Mouse (Mus musculus): ENCODE data around the gene Lrwd1. TPM values are rescaled to one million over a fixed set of nuclear protein-coding genes. Genes with fewer than 3 reads are reported as not detected.

Lrwd1 gene
- polyA plus RNA-seq, 1 experiment from 2014 or later = 48.1 TPM

DNA sequence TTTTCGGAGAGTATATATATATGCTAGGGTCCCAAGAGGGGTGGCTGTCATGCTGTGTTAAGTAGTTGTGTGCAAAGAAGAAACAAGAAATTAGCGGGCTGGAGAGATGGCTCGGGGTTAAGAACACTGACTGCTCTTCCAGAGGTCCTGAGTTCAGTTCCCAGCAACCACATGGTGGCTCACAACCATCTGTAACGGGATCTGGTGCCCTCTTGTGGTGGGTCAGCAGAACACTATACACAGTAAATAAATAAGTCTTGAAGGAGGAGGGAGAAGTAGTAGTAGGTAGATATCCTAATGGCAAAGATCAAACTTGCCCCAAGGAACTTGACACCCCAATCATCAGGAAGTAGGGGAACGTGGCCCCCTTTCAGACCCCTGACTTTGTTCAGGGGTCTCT lies 6.9 kb upstream of the Lrwd1 start:
- Histone ChIP-seq H3K27me3 (ENCODE audit: control insufficient read depth, insufficient read depth, low read length) (no peaks in the 10 kb centered on the region), H3K9me3 (ENCODE audit: control insufficient read depth, low read length) (no peaks in the 10 kb centered on the region), H3K4me3 (ENCODE audit: low read depth, low read length) (no peak overlapping the region), H3K27ac (ENCODE audit: low read depth, low read length) (no peak overlapping the region), H3K4me1 (replicated peaks; ENCODE audit: control insufficient read depth, insufficient read depth, low read length) (no peaks in the 10 kb centered on the region), H3K4me2 (ENCODE audit: low read depth, low read length, severe bottlenecking) (no peak overlapping the region), H3K9ac (ENCODE audit: low read length) (no peak overlapping the region), H3K36me3 (ENCODE audit: control insufficient read depth, insufficient read depth, low read length) (peaks cover 3% of the 10 kb centered on the region; the same call in 1 of the 2 replicates)
- no peak for DNase-seq (ENCODE audit: low spot score)
- no peak for ATAC-seq (replicated peaks; ENCODE audit: low FRiP score)
- 80% methylated on average over 5 of the region's 5 CpGs for WGBS

GRCm38 (mm10) chr5:136140057-136140482 lies 4.2 kb upstream of the Lrwd1 start:
- Histone ChIP-seq H3K27ac (ENCODE audit: low read depth, low read length) (no peak overlapping the region), H3K9ac (ENCODE audit: low read length) (no peak overlapping the region)
- 95% methylated on average over 10 of the region's 10 CpGs for WGBS

GRCm38 (mm10) chr5:136139393-136139792 lies 3.5 kb upstream of the Lrwd1 start:
- Histone ChIP-seq H3K9me3 (ENCODE audit: control insufficient read depth, low read length) (no peaks in the 10 kb centered on the region), H3K4me3 (ENCODE audit: low read depth, low read length) (no peak overlapping the region), H3K27me3 (ENCODE audit: control insufficient read depth, insufficient read depth, low read length) (no peaks in the 10 kb centered on the region), H3K4me2 (ENCODE audit: low read depth, low read length, severe bottlenecking) (no peak overlapping the region), H3K4me1 (replicated peaks; ENCODE audit: control insufficient read depth, insufficient read depth, low read length) (no peaks in the 10 kb centered on the region; the same call in 1 of the 2 replicates), H3K27ac (ENCODE audit: low read depth, low read length) (no peak overlapping the region), H3K9ac (ENCODE audit: low read length) (no peak overlapping the region), H3K36me3 (ENCODE audit: control insufficient read depth, insufficient read depth, low read length) (peaks cover 3% of the 10 kb centered on the region; the same call in 1 of the 2 replicates)
- ATAC-seq (replicated peaks; ENCODE audit: low FRiP score) (no peak), DNase-seq (ENCODE audit: low spot score) (no peak)
- WGBS = 91% methylated on average over 13 of the region's 13 CpGs

More at GRCm38 (mm10) chr5:136140057-136140482, 4.2 kb upstream of the Lrwd1 start:
- peaks cover 3% of the 10 kb centered on the region; the same call in 1 of the 2 replicates for H3K36me3 ChIP-seq (ENCODE audit: control insufficient read depth, insufficient read depth, low read length)
- H3K27me3 ChIP-seq (ENCODE audit: control insufficient read depth, insufficient read depth, low read length) = no peaks in the 10 kb centered on the region
- no peak for ATAC-seq (replicated peaks; ENCODE audit: low FRiP score)
- no peak overlapping the region for H3K4me2 ChIP-seq (ENCODE audit: low read depth, low read length, severe bottlenecking)
- H3K4me1 ChIP-seq (replicated peaks; ENCODE audit: control insufficient read depth, insufficient read depth, low read length) = no peaks in the 10 kb centered on the region; the same call in 1 of the 2 replicates
- no peaks in the 10 kb centered on the region for H3K9me3 ChIP-seq (ENCODE audit: control insufficient read depth, low read length)
- no peak overlapping the region for H3K4me3 ChIP-seq (ENCODE audit: low read depth, low read length)
- DNase-seq (ENCODE audit: low spot score) = no peak

GRCm38 (mm10) chr5:136137658-136138274 lies 1.9 kb upstream of the Lrwd1 start:
- Histone ChIP-seq H3K4me3 (ENCODE audit: low read depth, low read length) (no peak overlapping the region), H3K36me3 (ENCODE audit: control insufficient read depth, insufficient read depth, low read length) (peaks cover 3% of the 10 kb centered on the region; the same call in 1 of the 2 replicates), H3K9me3 (ENCODE audit: control insufficient read depth, low read length) (no peaks in the 10 kb centered on the region), H3K27ac (ENCODE audit: low read depth, low read length) (no peak overlapping the region), H3K9ac (ENCODE audit: low read length) (no peak overlapping the region), H3K4me2 (ENCODE audit: low read depth, low read length, severe bottlenecking) (no peak overlapping the region), H3K4me1 (replicated peaks; ENCODE audit: control insufficient read depth, insufficient read depth, low read length) (no peaks in the 10 kb centered on the region; the same call in 1 of the 2 replicates), H3K27me3 (ENCODE audit: control insufficient read depth, insufficient read depth, low read length) (no peaks in the 10 kb centered on the region)
- no peak for ATAC-seq (replicated peaks; ENCODE audit: low FRiP score)
- WGBS = 75% methylated on average over 13 of the region's 13 CpGs
- DNase-seq (ENCODE audit: low spot score) = peak; percentile 74

DNA sequence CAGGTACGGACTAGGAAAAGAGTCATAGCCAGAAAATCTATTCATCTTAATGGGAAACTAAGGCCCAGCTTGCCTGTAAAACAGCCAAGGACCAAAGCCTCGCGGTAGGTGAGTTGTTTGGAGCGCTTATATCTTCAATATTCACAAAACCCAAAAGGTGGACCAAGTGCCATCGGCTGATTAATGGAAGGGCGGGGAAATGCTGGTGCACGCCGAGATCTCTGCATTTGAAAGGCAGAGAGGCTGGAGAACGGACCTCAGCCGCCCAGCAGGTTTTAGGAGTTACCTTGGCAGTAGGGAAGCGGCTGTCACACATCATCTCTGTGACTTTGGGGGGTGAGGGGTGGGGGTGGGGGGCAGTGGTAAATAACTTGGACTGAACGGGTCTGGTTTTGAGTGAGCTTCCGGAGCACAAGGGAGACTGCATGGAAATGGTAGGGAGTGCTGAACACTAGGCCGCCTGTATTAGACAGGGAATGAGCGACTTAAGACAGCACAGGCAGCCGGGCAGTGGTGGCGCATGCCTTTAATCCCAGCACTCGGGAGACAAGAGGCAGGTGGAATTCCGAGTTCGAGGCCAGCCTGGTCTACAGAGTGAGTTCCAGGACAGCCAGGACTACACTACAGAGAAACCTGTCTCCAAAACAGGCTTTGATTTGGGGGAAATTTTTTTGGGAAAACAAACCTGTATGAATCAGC lies 567 bp upstream of the Lrwd1 start:
- 7% methylated on average over 20 of the region's 20 CpGs for WGBS
- no peak for DNase-seq (ENCODE audit: low spot score)
- H3K4me3 ChIP-seq (ENCODE audit: low read depth, low read length) = peak overlapping the region; percentile 66

GRCm38 (mm10) chr5:136122165-136122564 lies 13.7 kb downstream of the Lrwd1 start:
- H3K27me3 ChIP-seq (ENCODE audit: control insufficient read depth, insufficient read depth, low read length) = no peaks in the 10 kb centered on the region
- H3K4me2 ChIP-seq (ENCODE audit: low read depth, low read length, severe bottlenecking) = no peak overlapping the region
- WGBS = 94% methylated on average over 10 of the region's 10 CpGs
- peaks cover 5% of the 10 kb centered on the region for H3K4me1 ChIP-seq (replicated peaks; ENCODE audit: control insufficient read depth, insufficient read depth, low read length)
- no peak for ATAC-seq (replicated peaks; ENCODE audit: low FRiP score)
- H3K9ac ChIP-seq (ENCODE audit: low read length) = no peak overlapping the region
- no peak for DNase-seq (ENCODE audit: low spot score)
- peaks cover 21% of the 10 kb centered on the region for H3K36me3 ChIP-seq (ENCODE audit: control insufficient read depth, insufficient read depth, low read length)
- H3K4me3 ChIP-seq (ENCODE audit: low read depth, low read length) = no peak overlapping the region
- no peak overlapping the region for H3K27ac ChIP-seq (ENCODE audit: low read depth, low read length)
- H3K9me3 ChIP-seq (ENCODE audit: control insufficient read depth, low read length) = no peaks in the 10 kb centered on the region

More for the DNA sequence above, 567 bp upstream of the Lrwd1 start:
- H3K4me2 ChIP-seq (ENCODE audit: low read depth, low read length, severe bottlenecking) = peak overlapping the region; percentile 75
- no peaks in the 10 kb centered on the region for H3K9me3 ChIP-seq (ENCODE audit: control insufficient read depth, low read length)
- H3K9ac ChIP-seq (ENCODE audit: low read length) = peak overlapping the region; percentile 80
- no peaks in the 10 kb centered on the region for H3K27me3 ChIP-seq (ENCODE audit: control insufficient read depth, insufficient read depth, low read length)
- H3K4me1 ChIP-seq (replicated peaks; ENCODE audit: control insufficient read depth, insufficient read depth, low read length) = no peaks in the 10 kb centered on the region; the same call in 1 of the 2 replicates
- H3K27ac ChIP-seq (ENCODE audit: low read depth, low read length) = no peak overlapping the region
- no peak for ATAC-seq (replicated peaks; ENCODE audit: low FRiP score)
- H3K36me3 ChIP-seq (ENCODE audit: control insufficient read depth, insufficient read depth, low read length) = peaks cover 3% of the 10 kb centered on the region; the same call in 1 of the 2 replicates

GRCm38 (mm10) chr5:136116784-136117112 lies 19.1 kb downstream of the Lrwd1 start:
- ATAC-seq (replicated peaks; ENCODE audit: low FRiP score) = peak; percentile 47; the same call in 1 of the 2 replicates
- Histone ChIP-seq H3K9ac (ENCODE audit: low read length) (peak overlapping the region; percentile 85), H3K4me1 (replicated peaks; ENCODE audit: control insufficient read depth, insufficient read depth, low read length) (peaks cover 7% of the 10 kb centered on the region), H3K27ac (ENCODE audit: low read depth, low read length) (0 out of 2 replicates have a peak overlapping the region, but pooled peaks have one; percentile 20), H3K4me2 (ENCODE audit: low read depth, low read length, severe bottlenecking) (peak overlapping the region; percentile 81), H3K4me3 (ENCODE audit: low read depth, low read length) (peak overlapping the region; percentile 91), H3K9me3 (ENCODE audit: control insufficient read depth, low read length) (no peaks in the 10 kb centered on the region), H3K27me3 (ENCODE audit: control insufficient read depth, insufficient read depth, low read length) (no peaks in the 10 kb centered on the region), H3K36me3 (ENCODE audit: control insufficient read depth, insufficient read depth, low read length) (peaks cover 5% of the 10 kb centered on the region)
- 0% methylated on average over 22 of the region's 22 CpGs for WGBS
- DNase-seq (ENCODE audit: low spot score) = no peak

DNA sequence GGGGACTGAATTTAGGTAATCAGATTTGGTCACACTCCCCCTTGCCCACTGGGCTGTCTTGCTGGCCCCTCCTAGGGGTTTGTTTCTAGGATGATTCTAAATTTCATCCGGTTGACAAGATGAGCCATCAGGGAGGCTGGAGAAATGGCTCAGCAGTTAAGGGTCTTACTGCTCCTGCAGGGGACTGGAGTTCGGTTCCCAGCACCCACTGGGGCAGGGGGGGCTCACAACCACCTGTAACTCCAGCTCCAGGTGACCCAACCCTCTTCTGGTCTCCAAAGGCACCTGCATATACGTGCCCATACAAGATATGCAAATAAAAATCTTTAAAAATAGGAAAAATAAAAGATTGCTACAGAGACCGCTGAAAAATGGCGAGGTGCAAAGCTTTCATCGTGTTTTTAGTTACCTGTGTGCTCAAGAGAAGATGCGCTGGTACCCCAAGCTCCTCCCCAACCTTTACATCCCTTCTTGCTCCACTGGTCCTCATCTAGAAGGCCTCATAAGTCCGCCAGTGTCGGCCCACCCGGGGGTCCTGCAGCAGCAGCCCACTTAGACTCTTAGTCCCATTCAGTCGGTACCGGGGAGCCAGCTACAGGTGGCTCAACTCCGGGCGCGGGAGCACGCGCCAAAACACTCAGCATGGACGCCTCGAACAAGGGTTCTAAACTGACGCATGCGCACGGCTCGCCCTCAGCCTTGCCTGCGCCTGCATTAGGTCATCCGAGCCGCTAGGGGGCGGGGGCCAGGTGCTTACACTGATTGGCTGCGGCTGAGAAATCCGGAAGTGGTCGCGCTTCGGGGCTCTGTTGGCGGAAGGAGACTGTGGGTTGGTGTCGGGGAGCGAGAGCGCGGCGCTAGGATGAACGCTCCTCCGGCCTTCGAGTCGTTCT lies 19.7 kb downstream of the Lrwd1 start, which contains the start of gene Polr2j:
Gene Polr2j (plus strand): TSS at position 741 of the 893 bp plus-strand sequence.
- Histone ChIP-seq H3K4me1 (replicated peaks; ENCODE audit: control insufficient read depth, insufficient read depth, low read length) (peaks cover 7% of the 10 kb centered on the region), H3K4me2 (ENCODE audit: low read depth, low read length, severe bottlenecking) (peak within 1 kb of the TSS; percentile 81), H3K27me3 (ENCODE audit: control insufficient read depth, insufficient read depth, low read length) (no peaks in the 10 kb centered on the region), H3K9me3 (ENCODE audit: control insufficient read depth, low read length) (no peaks in the 10 kb centered on the region), H3K4me3 (ENCODE audit: low read depth, low read length) (peak within 1 kb of the TSS; percentile 91), H3K9ac (ENCODE audit: low read length) (peak within 1 kb of the TSS; percentile 85), H3K36me3 (ENCODE audit: control insufficient read depth, insufficient read depth, low read length) (peaks cover 5% of the 10 kb centered on the region; the same call in 1 of the 2 replicates), H3K27ac (ENCODE audit: low read depth, low read length) (0 out of 2 replicates have a peak within 1 kb of the TSS, but pooled peaks have one; percentile 20)
- 3% methylated on average over 42 of the region's 42 CpGs for whole genome bisulfite sequencing
- ATAC-seq (replicated peaks; ENCODE audit: low FRiP score) (peak; percentile 94), DNase-seq (ENCODE audit: low spot score) (peak; percentile 99)

All from forebrain, embryonic 11.5 days (tissue).